Mouse (Mus musculus) CH12.LX (cell line): Measurements from ENCODE around the gene Pappa2. TPM values are rescaled to one million over a fixed set of nuclear protein-coding genes. Genes with fewer than 3 reads are reported as not detected.

Experiments used
- DNase-seq: peaks from one replicate; pipeline ENCODE4 v3.0.0-alpha.2; 2013; ENCODE audit errors: extremely low read depth
- H3K27ac ChIP-seq: 2 replicates; pipeline ENCODE4 v1.5.1; 2012; ENCODE audit warnings: low read depth, mild to moderate bottlenecking, control low read depth, moderate library complexity; ENCODE audit not compliant: insufficient read depth
- H3K27me3 ChIP-seq: replicated peaks from 2 replicates; pipeline ENCODE3; 2012; ENCODE audit warnings: inconsistent platforms
- H3K36me3 ChIP-seq, 2 experiments: replicated peaks in 1 of 2; 2 replicates each; pipeline versions ENCODE3 to v1.6.1; 2012; ENCODE audit warnings: inconsistent platforms in 1 of 2, low read length in 1 of 2, mild to moderate bottlenecking in 1 of 2, mixed read lengths in 1 of 2, moderate library complexity in 1 of 2; ENCODE audit not compliant: control insufficient read depth in 1 of 2, insufficient read depth in 1 of 2
- H3K4me1 ChIP-seq, 2 experiments: 2 replicates each; pipeline ENCODE4 v1.6.1; 2012; ENCODE audit warnings: inconsistent platforms in 1 of 2, moderate library complexity in 1 of 2; ENCODE audit not compliant: insufficient read depth in 2 of 2, control insufficient read depth in 1 of 2
- H3K4me2 ChIP-seq: 2 replicates; pipeline ENCODE4 v1.6.1; 2012; ENCODE audit warnings: low read depth, mild to moderate bottlenecking, control low read depth; ENCODE audit not compliant: poor library complexity, insufficient read depth, severe bottlenecking
- H3K4me3 ChIP-seq, 3 experiments: fragments of 150-350 bp in 1 of 3; sonication (generic) in 1 of 3; replicated peaks in 1 of 3; 2 replicates each; pipeline versions ENCODE3 to v1.5.1; 2011 to 2012; ENCODE audit warnings: low read depth in 2 of 3, low read length in 2 of 3, mild to moderate bottlenecking in 2 of 3, moderate library complexity in 2 of 3, control low read depth in 1 of 3, improper control_type of control experiment in 1 of 3, inconsistent platforms in 1 of 3, mixed read lengths in 1 of 3; ENCODE audit not compliant: poor library complexity in 1 of 3
- H3K79me2 ChIP-seq: replicated peaks from 2 replicates; pipeline ENCODE4 v1.6.1; 2012; ENCODE audit warnings: mild to moderate bottlenecking, moderate library complexity; ENCODE audit not compliant: control insufficient read depth, poor library complexity, insufficient read depth, severe bottlenecking; ENCODE audit errors: extremely low read depth
- H3K9ac ChIP-seq: 2 replicates; pipeline ENCODE4 v1.6.1; 2012; ENCODE audit warnings: low read depth, mild to moderate bottlenecking, control low read depth, moderate library complexity; ENCODE audit not compliant: insufficient read depth
- H3K9me3 ChIP-seq: replicated peaks from 2 replicates; pipeline ENCODE3; 2012; ENCODE audit warnings: low read length, inconsistent platforms, mixed read lengths
- BHLHE40 ChIP-seq: IDR thresholded peaks from 2 replicates; pipeline ENCODE4 v1.6.1; 2011; ENCODE audit warnings: mild to moderate bottlenecking, low read depth, low read length, improper control_type of control experiment
- CTCF ChIP-seq, 2 experiments: IDR thresholded peaks in 1 of 2; conservative IDR thresholded peaks in 1 of 2; 2 replicates each; pipeline ENCODE4 v1.5.1; 2011 to 2012; ENCODE audit warnings: low read depth in 2 of 2, low read length in 2 of 2, improper control_type of control experiment in 1 of 2, inconsistent platforms in 1 of 2, mild to moderate bottlenecking in 1 of 2, moderate library complexity in 1 of 2
- E2F4 ChIP-seq: IDR thresholded peaks from 2 replicates; pipeline ENCODE4 v1.6.1; 2011; ENCODE audit warnings: low read depth, low read length, improper control_type of control experiment; ENCODE audit not compliant: insufficient replicate concordance
- EP300 ChIP-seq: IDR thresholded peaks from 2 replicates; pipeline ENCODE4 v1.6.1; 2011; ENCODE audit warnings: low read length, improper control_type of control experiment
- ETS1 ChIP-seq: conservative IDR thresholded peaks from 2 replicates; pipeline ENCODE4 v1.6.1; 2012; ENCODE audit warnings: low read depth, mild to moderate bottlenecking, inconsistent platforms, low read length, improper control_type of control experiment, moderate library complexity
- IRF4 ChIP-seq: IDR thresholded peaks from 2 replicates; pipeline ENCODE4 v1.6.1; 2014; ENCODE audit warnings: low read depth, mild to moderate bottlenecking, inconsistent platforms, low read length, improper control_type of control experiment
- JUN ChIP-seq: IDR thresholded peaks from 2 replicates; pipeline ENCODE4 v1.6.1; 2011; ENCODE audit warnings: low read depth, mild to moderate bottlenecking, low read length, improper control_type of control experiment, moderate library complexity; ENCODE audit not compliant: insufficient read depth
- JUND ChIP-seq: conservative IDR thresholded peaks from 2 replicates; pipeline ENCODE4 v1.6.1; 2011; ENCODE audit warnings: low read depth, low read length, improper control_type of control experiment
- KAT2A ChIP-seq: IDR thresholded peaks from 2 replicates; pipeline ENCODE4 v1.6.1; 2012; ENCODE audit warnings: low read length, improper control_type of control experiment, inconsistent platforms; ENCODE audit not compliant: insufficient replicate concordance
- MAX ChIP-seq: IDR thresholded peaks from 2 replicates; pipeline ENCODE4 v1.6.1; 2011; ENCODE audit warnings: low read length, improper control_type of control experiment
- MAZ ChIP-seq: IDR thresholded peaks from 2 replicates; pipeline ENCODE4 v1.6.1; 2012; ENCODE audit warnings: low read depth, mild to moderate bottlenecking, inconsistent platforms, low read length, improper control_type of control experiment, moderate library complexity
- MXI1 ChIP-seq: IDR thresholded peaks from 2 replicates; pipeline ENCODE4 v1.6.1; 2011; ENCODE audit warnings: mild to moderate bottlenecking, low read depth, low read length, improper control_type of control experiment
- MYC ChIP-seq: IDR thresholded peaks from 2 replicates; pipeline ENCODE4 v1.6.1; 2011; ENCODE audit warnings: low read depth, mild to moderate bottlenecking, improper control_type of control experiment, low read length
- NELFE ChIP-seq: IDR thresholded peaks from 2 replicates; pipeline ENCODE4 v1.6.1; 2011; ENCODE audit warnings: low read depth, low read length, improper control_type of control experiment
- NRF1 ChIP-seq: IDR thresholded peaks from 2 replicates; pipeline ENCODE4 v1.6.1; 2014; ENCODE audit warnings: low read depth, mild to moderate bottlenecking, inconsistent platforms, low read length, improper control_type of control experiment, moderate library complexity
- PAX5 ChIP-seq: IDR thresholded peaks from 2 replicates; pipeline ENCODE4 v1.6.1; 2012; ENCODE audit warnings: low read length, inconsistent platforms, mixed read lengths
- POLR2A ChIP-seq: IDR thresholded peaks from 2 replicates; pipeline ENCODE4 v1.6.1; 2011; ENCODE audit warnings: low read depth, mild to moderate bottlenecking, improper control_type of control experiment, low read length
- RCOR1 ChIP-seq: conservative IDR thresholded peaks from 2 replicates; pipeline ENCODE4 v1.6.1; 2012; ENCODE audit warnings: low read depth, mild to moderate bottlenecking, inconsistent platforms, low read length, improper control_type of control experiment
- SIN3A ChIP-seq: IDR thresholded peaks from 2 replicates; pipeline ENCODE4 v1.6.1; 2012; ENCODE audit warnings: low read length, improper control_type of control experiment, inconsistent platforms
- SMC3 ChIP-seq: IDR thresholded peaks from 2 replicates; pipeline ENCODE4 v1.6.1; 2011; ENCODE audit warnings: low read depth, low read length, improper control_type of control experiment
- USF1 ChIP-seq: IDR thresholded peaks from 2 replicates; pipeline ENCODE4 v1.6.1; 2014; ENCODE audit warnings: low read depth, mild to moderate bottlenecking, inconsistent platforms, low read length, improper control_type of control experiment
- ZC3H11A ChIP-seq: IDR thresholded peaks from 2 replicates; pipeline ENCODE4 v1.6.1; 2012; ENCODE audit warnings: low read depth, mild to moderate bottlenecking, inconsistent platforms, low read length, improper control_type of control experiment
- ZMIZ1 ChIP-seq: IDR thresholded peaks from 2 replicates; pipeline ENCODE4 v1.6.1; 2012; ENCODE audit warnings: low read depth, mild to moderate bottlenecking, inconsistent platforms, low read length, improper control_type of control experiment
- ZNF384 ChIP-seq: IDR thresholded peaks from 2 replicates; pipeline ENCODE4 v1.6.1; 2012; ENCODE audit warnings: low read depth, low read length, improper control_type of control experiment, inconsistent platforms
- dilution Hi-C: fragments of 300-500 bp; cut with MboI; formaldehyde crosslinking; loops from 2 replicates; pipeline ENCODE4 v1.14.3; 2020; ENCODE audit warnings: low sequenced_read_pairs; ENCODE audit not compliant: extremely low pct_unique_long_range_greater_than_20kb, extremely low pct_ligation_motif_present
- in situ Hi-C: fragments of 300-500 bp; cut with MboI; formaldehyde crosslinking; loops from 3 replicates; pipeline ENCODE4 v1.14.3; 2019; ENCODE audit warnings: low sequenced_read_pairs, low pct_ligation_motif_present, low pct_unique_long_range_greater_than_20kb, mixed read lengths
- polyA plus RNA-seq: library from polyadenylated mRNA; unstranded; fragments of >175 nt; gene quantifications from 2 replicates; pipeline ENCODE4 v1.2.1, GENCODE M21; 2012; ENCODE audit warnings: low read depth; ENCODE audit not compliant: insufficient read length
- total RNA-seq, 2 experiments: library from RNA; depleted of rRNA; stranded (reverse); fragments of 300-350 nt in 1 of 2; fragments of >200 nt in 1 of 2; gene quantifications; 2 replicates each; pipeline ENCODE4 v1.2.3; 2012 to 2014

The Pappa2 gene
- total and polyA plus RNA-seq, 3 experiments = 0.17 to 1.3 (median 0.20) TPM

DNA sequence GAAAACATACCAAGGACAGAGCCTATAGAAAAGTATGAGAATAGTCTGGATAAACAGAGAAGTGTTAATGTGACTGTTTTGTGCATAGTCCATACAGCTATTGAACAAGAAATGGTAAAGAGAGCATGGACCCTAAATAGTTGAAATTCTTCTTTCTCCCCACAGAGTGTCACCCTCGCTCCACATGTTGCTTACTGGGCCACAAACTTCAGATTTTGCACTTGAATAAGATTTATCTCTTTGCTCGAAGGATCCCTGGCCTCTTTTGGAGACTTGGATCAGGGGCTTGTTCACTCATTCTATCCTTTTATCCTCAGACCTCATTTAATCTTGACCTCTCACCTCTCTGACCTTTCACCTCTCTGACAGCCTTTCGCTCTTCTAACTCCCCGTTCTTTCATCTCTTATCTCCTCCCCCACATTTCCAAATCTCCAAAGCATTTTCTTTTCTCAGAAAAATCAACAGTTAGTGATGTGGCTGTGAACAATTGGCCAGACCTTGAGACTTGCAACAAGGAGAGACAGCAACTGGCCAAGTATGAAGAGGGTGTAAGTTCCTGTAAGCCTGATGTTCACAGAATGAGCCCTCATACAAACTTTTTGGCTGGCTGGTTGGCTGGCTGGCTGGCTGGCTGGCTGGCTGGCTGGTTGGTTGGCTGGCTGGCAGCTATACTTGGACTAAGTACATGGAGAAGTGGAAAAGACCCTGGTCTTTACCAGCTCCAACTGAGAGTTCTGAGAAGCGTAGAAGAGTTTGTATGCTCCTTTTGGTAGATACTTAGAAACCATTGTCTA, 266.8 kb downstream of the Pappa2 start:
- no peak for TF ChIP-seq KAT2A
- peak; percentile 24 to 91; a peak in 3 of 4 replicates for TF ChIP-seq CTCF (conservative IDR thresholded peaks at IDR 0.05 in 1 of 2, IDR thresholded peaks at IDR 0.05 in 1 of 2; ENCODE audit: low read depth in 2 of 2, low read length in 2 of 2)
- peak; percentile 97 for TF ChIP-seq SMC3
- TF ChIP-seq SIN3A = 0 out of 2 replicates have a peak, but pooled peaks have one; percentile 36
- peak; percentile 95 for TF ChIP-seq ZC3H11A
- TF ChIP-seq MXI1 = 0 out of 2 replicates have a peak, but pooled peaks have one; percentile 33
- no peak for TF ChIP-seq EP300
- TF ChIP-seq NRF1 = no peak
- TF ChIP-seq NELFE = 0 out of 2 replicates have a peak, but pooled peaks have one; percentile 34
- peak; percentile 40; the same call in 1 of the 2 replicates for TF ChIP-seq MAX
- TF ChIP-seq JUND = 0 out of 2 replicates have a peak, but pooled peaks have one; percentile 15
- no peak for TF ChIP-seq USF1
- no peak for TF ChIP-seq ETS1
- TF ChIP-seq POLR2A = no peak
- TF ChIP-seq MYC = peak; percentile 52; the same call in 1 of the 2 replicates
- 0 out of 2 replicates have a peak, but pooled peaks have one; percentile 51 for TF ChIP-seq RCOR1
- TF ChIP-seq BHLHE40 = no peak
- TF ChIP-seq ZMIZ1 = 0 out of 2 replicates have a peak, but pooled peaks have one; percentile 29
- peak; percentile 81 for TF ChIP-seq ZNF384
- TF ChIP-seq, all 38 proteins: peak for 12
- dilution Hi-C loops (no loop called here), in situ Hi-C loops (loop anchor here (5.0 to 10.0 kb wide), 2 partner anchors 141 to 239 kb away; no protein-coding TSS in a partner anchor)
- 0 out of 4 replicates have a peak, but pooled peaks cover 0 to 4% of the 10 kb centered on the region in 2 experiments for H3K4me1 ChIP-seq
- H3K9ac ChIP-seq = no peak overlapping the region
- H3K4me3 ChIP-seq = no peak overlapping the region
- DNase-seq = peak; percentile 55
- no peaks in the 10 kb centered on the region for H3K9me3 ChIP-seq
- H3K36me3 ChIP-seq = no peaks in the 10 kb centered on the region
- H3K4me2 ChIP-seq = no peak overlapping the region
- H3K27me3 ChIP-seq = no peaks in the 10 kb centered on the region
- no peak overlapping the region for H3K27ac ChIP-seq
- no peaks in the 10 kb centered on the region for H3K79me2 ChIP-seq

DNA sequence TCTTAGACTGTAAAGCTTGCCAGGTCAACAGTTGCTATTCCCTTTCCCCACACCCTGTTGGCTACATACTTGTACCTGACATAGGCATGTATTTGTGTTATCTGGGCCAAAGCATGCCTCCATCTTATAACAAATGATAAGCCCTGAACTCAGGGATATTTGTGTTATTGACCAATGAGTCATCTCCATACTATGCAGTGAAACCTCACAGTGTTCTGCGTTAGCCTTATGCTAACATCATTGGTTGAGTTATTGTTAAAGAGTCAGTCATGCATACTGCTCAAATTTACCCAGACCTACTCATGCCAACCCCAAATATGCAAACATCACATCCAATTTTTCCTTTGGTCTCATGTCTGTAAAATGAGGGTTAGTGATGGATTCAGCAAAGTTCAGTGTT, 279.0 kb downstream of the Pappa2 start:
- dilution Hi-C loops (no loop called here), in situ Hi-C loops (no loop called here)
- H3K9ac ChIP-seq = no peak overlapping the region
- H3K4me1 ChIP-seq = peaks cover 6 to 8% of the 10 kb centered on the region in 2 experiments; a peak in 2 of 4 replicates
- H3K9me3 ChIP-seq = no peaks in the 10 kb centered on the region
- no peaks in the 10 kb centered on the region for H3K36me3 ChIP-seq
- TF ChIP-seq EP300 (no peak), POLR2A (no peak), IRF4 (no peak), USF1 (no peak), RCOR1 (no peak), KAT2A (no peak), E2F4 (no peak), ETS1 (no peak), JUN (no peak), PAX5 (no peak), MAZ (no peak), MYC (no peak), CTCF (conservative IDR thresholded peaks at IDR 0.05 in 1 of 2, IDR thresholded peaks at IDR 0.05 in 1 of 2; ENCODE audit: low read depth in 2 of 2, low read length in 2 of 2) (no peak), MXI1 (no peak)
- no peaks in the 10 kb centered on the region for H3K79me2 ChIP-seq
- no peak for DNase-seq
- H3K27ac ChIP-seq = no peak overlapping the region
- H3K4me2 ChIP-seq = no peak overlapping the region; the same call in 1 of the 2 replicates
- H3K4me3 ChIP-seq = no peak overlapping the region
- no peaks in the 10 kb centered on the region for H3K27me3 ChIP-seq
